Mouse (Mus musculus) NIH3T3 (cell line): ENCODE data around the gene Psmg4.

ENCODE experiments used
- DNase-seq: peaks from one replicate; pipeline ENCODE4 v3.0.0-alpha.2; 2012; ENCODE audit warnings: low read depth

Gene Psmg4

GRCm38 (mm10) chr13:34205216-34205615 lies 42.5 kb downstream of the Psmg4 start:
- DNase-seq, result no peak

- DNase-seq, result no peak
Measured at GRCm38 (mm10) chr13:34207714-34208470, 45.1 kb downstream of the Psmg4 start.

- DNase-seq, result peak; percentile 59
Measured at GRCm38 (mm10) chr13:34211261-34211775, 48.6 kb downstream of the Psmg4 start.

GRCm38 (mm10) chr13:34212735-34213212 lies 50.0 kb downstream of the Psmg4 start:
- DNase-seq, result no peak

- DNase-seq, result peak; percentile 15
Measured at GRCm38 (mm10) chr13:34214855-34215254, 52.1 kb downstream of the Psmg4 start.

GRCm38 (mm10) chr13:34218776-34219175 lies 56.0 kb downstream of the Psmg4 start:
- DNase-seq, result no peak

- no peak for DNase-seq
Measured at GRCm38 (mm10) chr13:34219728-34220127, 57.0 kb downstream of the Psmg4 start.

- DNase-seq, result peak; percentile 33
Measured at GRCm38 (mm10) chr13:34222985-34223384, 60.2 kb downstream of the Psmg4 start.

- DNase-seq, result no peak
Measured at GRCm38 (mm10) chr13:34226940-34227339, 64.2 kb downstream of the Psmg4 start.
